Mouse (Mus musculus) cerebellum, adult 11-12 months (tissue): Measurements from ENCODE around the gene Slc13a2.
A peak's percentile ranks its signal among the peaks of the same experiment; 100 is the strongest.

Experiments used
- DNase-seq: peaks from one replicate; pipeline ENCODE4 v3.0.0; 2022

Slc13a2 gene

DNA sequence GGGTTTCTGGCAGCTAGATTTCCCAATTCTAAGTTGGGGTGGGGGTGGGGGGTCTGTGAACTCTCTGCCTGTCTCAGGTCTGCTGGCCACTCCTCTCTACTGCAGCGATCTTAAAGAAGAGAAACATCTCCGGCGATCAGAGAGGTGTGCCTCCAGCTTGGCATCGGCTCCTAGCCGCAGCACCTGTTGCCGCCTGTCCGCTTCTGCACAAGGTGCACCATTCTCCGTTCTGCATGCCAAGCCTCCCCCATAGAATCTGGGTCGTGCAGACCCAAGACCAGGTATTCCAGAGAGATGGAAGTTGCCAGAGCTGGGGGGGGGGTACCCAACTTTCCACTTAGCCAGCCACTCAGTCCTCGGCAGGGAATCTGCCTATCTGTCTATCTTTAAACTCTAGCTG, 36.2 kb downstream of the Slc13a2 start:
- no peak for DNase-seq

DNA sequence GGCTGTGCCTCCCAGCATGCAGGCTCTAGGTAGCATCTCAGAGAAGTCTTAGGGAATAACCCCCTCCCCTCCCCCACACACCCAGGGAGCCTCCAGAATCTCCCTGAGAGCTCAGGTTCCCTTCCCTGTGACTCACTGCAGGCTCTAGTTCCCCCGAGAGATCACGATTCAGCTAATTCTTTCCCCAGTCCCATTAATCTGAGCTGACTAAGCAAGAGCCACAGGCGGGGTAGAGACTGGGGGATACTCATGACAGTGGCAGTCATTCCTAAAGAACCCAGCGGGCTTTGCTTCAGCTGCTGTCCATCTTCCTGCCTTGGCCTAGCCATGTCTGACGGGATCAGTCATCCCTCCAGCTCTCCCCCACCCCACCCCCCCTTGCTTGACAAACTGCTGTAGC, 39.3 kb downstream of the Slc13a2 start:
- DNase-seq: no peak

DNA sequence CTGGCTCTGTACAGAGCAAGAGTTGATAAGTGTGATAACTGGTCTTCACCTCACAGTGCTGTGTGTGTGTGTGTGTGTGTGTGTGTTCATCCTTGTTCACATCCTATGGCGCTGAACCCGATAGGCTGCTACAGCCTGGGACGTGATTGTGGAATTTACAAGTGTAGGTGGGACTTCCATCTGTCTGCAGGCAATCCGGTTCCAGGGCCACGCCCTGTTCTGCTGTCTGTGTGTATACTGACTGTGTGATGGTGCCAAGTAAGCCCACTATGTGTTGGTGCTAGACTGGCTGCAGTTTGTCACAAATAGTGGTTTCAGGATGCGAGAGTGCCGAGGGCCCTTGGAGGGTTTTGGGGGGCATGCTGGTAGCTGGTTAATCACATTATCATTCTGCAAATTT, 39.7 kb downstream of the Slc13a2 start:
- no peak for DNase-seq

DNA sequence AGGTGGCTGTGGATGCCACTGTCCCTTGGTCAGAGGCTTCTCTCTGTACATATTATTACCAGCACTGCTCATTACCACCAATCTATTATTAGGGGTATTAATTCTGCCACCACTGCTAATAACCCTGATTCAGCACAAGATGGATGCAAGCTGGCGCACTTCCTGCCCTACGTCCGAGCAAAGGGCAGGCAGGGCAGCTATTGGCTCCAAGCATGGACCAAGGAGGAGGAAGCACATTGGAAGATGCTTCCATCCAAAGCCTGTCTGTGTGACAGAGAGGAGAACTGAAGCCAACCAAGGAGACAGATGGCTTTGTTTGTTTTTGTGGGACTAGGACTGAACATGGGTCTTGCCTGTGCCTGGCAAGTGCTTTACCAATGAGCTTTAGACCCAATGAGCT, 41.0 kb downstream of the Slc13a2 start:
- DNase-seq: no peak

DNA sequence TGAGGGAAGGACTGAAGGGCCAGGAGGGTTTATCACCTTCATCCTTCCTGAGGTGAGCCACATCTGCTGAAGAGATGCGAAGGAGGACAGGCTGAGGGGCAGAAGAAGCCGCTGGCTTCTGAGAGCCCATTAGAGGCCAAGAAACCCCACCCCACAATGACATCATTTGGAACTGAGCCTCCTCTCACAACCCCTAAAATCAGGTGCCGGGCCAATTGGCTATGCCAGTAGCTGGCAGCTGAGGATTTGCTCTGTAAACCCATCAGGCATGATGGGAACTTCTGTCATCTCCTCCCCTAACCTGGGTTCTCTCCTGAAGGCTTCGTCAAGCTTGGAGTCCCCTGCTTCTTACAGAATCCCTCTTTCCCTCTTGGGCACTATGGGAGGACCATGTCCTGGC, 41.7 kb downstream of the Slc13a2 start:
- no peak for DNase-seq

DNA sequence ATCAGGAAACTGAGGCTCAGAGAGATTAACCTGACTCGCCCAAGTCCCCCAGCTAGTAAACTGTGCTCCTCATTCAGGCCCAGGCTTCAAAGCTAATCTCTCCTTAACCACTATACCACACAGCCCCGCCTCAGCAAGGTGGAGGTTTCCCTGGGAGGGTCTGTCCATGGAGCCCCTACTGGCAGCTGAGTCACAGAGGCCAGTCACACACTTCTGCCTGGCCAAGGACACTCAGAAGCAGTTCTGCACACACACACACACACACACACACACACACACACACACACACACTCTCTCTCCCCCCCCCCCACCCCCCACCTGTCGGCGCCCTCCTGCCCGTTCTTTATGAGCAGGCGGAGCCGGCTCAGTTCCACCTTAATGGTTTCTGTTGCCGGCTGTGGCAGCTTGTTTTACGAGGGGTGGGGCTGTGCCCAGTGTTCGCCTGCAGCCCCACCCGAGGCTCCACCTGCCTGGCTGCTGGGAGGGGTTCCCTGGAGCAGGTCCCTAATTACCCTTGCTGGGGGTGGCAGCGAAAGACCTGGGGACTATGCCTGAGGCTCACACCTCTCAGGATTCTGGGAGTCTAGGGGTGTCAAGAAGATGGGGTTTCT, 44.4 kb downstream of the Slc13a2 start:
- DNase-seq: no peak

DNA sequence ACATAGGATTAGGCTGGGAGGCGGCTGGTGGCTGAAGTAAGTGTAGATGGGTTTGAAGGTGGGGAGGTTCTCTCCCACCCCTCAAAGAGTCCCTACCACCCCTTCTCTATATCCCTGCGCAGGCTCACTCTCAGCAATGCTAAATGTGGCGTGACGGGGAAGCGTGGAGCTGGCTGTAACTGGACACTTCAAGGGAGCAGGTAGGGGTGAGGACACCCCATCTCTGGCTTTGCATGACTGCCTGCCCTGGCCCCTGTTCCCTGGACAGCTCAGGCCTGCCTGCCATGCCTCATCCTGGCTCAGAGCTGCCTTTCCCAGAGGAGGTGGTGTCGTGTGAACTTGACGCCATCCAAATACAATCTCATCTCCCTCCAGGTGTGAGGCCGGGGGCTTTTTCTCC, 47.9 kb downstream of the Slc13a2 start:
- DNase-seq: no peak

DNA sequence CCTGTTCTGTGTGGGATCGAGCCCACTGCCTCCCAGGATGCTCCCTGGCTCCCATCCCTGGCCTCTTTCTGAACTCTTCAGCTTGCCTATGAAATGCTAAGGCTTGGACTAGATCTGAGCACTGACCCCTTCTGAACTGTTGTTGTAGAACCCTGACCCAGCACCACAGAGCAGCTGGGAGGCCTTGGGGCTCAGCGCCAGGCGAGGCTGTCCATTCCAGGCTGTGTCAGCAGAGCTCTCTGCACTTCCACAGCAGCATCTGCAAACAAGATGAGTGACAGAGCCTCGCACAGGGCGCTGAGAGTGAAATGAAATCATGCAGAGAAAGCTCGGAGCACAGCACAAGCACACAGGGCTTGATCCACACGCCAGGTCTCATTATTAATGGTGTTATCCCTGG, 49.4 kb downstream of the Slc13a2 start:
- no peak for DNase-seq

DNA sequence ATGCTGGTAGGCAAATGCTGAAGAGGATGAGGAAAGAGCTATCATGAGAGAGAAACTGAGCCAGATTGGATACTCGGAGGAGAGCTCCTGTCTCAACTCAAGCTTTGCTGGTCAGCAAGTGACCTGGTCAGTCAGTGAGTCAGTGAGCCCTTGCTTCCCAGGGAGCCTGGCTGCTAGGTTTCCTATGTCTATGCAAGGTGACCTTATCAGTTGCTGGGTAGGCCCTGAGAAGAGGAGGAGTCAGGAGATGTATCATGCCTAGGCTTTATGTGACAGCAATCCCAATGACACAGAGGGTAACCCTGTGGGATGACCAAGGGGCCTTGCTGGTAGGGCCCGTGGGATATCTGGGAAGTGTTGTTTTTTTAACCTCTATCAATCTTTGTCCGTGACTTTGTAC, 49.9 kb downstream of the Slc13a2 start:
- no peak for DNase-seq

DNA sequence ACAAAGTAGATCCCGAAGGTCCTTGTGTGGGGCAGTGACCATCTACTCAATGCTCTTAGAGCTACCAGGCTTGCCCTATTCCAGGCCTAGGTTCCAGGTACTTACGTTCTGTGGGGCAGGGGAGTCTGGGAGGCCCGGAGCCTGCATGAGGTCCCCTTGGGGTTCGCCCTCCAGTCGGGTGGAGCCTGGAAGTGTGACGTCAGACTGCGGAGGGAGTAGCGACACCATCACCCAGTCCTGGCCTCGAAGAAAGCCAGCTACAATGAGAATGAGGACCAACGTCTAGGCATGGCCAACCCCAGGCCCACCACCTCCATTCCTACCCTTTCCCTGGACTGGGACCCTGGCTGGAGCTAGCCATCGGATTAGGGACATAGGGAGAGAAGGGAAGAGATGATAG, 50.3 kb downstream of the Slc13a2 start:
- DNase-seq: no peak

DNA sequence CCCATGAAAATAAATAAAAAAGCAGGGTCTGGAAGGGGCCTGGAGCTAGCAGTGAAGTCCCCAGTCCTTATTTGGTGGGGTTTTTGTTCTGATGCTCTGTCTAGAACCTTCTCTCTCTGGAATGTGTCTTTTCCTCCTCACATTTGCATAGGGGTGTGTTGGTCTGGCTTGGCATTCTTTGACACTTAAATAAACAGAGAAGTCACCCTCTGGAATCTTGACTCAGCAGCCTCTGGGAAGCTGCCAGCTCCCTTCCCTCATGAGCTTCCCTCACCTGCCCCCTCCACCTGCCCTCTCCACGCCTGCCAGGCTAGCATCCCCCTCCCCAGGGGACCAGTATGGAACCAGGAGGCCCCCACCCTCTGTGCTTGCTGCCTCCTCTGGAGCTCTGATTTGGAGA, 51.6 kb downstream of the Slc13a2 start:
- DNase-seq: no peak

DNA sequence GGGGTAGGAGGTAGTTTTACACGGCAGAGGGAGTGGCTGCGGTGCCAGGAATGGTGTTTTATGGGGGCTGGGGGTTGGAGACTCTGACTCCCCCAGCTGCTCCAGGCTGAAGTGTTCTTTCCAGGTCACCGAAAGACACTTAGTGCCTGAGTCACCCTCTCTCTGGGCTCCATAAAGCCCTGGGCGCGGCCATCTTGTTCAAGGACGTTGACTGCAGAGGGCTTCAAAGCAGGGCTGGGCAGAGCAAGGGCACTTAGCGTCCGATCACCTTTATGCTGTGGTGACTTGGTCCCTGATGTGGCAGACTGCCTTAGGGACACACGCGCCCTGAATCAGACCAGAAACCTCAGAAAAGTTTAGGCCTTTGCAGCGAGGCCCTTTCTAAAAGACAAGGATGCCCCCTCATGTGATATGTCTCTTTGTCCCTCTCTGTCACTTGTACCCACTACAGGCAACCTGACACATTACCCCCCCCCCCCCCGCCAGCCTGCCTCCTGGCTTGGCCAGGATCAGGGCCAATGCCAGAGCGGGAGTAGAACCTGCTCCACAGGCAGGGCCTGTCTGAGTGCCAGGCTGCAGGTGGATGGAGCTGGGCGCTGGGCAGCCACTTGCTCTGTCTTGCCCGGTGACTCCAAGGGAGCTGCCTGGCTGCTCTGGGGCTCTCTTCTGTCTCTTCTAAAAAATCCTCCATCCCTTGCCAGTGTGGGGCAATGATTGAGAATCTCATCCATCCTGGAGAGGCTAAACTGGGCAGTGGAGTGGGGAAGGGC, 54.4 kb downstream of the Slc13a2 start:
- no peak for DNase-seq

DNA sequence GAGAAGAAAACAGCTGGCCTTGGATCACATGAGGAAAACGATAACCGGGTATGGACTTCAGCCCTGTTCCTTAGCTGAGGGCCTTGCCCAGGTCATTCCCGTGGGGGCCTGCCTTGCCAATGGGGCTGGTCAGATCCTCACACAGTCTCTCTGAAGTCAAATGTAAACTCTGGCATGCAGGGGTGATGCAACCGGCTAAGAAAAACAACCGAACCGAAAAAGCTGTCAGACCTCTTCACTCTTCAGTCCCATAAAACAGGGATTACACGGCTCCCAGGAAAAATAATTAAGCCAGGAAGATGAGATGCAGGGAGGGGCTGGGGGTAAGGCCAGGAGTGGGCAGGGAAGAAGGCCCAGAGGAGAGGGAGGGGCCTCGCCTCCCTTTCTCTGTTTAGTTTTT, 57.9 kb downstream of the Slc13a2 start:
- DNase-seq: no peak

DNA sequence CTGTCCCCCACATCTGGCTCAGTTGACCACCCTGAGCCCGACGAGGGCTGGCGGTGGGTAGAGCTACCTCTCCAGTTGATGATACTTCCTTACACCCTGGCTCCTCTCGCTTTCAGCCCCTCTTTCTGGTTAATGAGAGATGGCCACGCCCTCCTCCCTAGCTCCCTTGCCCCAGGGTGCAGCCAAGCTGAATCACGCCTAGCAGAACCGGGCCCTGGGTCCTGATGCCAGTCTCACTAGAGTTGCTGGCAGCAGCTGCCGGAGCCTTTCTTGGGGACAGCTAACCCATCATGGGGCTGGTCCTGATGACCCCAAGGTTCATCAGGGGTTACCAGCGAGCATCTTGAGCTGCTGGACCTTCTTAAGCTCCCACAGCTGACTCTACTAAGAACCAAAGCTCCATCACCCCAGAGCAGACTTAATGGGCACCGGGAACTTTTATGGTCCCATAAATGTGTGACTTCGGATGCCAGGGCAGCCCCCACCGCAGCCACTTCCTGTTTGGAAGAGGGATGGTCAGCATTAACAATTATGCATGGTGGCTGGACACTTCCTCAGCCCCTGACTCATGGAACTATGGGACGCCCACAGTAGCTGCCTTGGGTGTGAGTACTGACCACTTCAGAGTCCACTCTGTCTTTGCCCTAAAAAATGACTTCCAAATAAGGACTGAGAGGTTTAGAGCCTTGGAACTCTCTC, 58.6 kb downstream of the Slc13a2 start:
- DNase-seq: no peak

DNA sequence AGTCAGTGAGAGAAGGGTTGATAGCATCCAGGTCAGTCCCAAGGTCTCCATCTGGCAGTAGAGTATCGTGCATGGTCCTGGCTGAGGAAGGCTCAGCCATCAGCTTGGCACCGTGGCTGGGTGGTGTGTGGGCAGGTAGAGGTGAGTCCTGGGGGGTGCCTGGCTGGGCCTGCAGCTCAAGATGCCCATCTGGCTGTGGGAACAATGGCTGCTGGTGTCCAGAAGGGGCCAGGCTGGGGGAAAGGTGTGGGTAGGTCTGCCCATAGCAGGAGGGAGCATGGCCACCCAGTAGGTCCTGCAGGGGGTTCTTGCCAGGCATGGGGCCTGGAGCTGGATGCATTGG, 61.3 kb downstream of the Slc13a2 start:
- DNase-seq: no peak

DNA sequence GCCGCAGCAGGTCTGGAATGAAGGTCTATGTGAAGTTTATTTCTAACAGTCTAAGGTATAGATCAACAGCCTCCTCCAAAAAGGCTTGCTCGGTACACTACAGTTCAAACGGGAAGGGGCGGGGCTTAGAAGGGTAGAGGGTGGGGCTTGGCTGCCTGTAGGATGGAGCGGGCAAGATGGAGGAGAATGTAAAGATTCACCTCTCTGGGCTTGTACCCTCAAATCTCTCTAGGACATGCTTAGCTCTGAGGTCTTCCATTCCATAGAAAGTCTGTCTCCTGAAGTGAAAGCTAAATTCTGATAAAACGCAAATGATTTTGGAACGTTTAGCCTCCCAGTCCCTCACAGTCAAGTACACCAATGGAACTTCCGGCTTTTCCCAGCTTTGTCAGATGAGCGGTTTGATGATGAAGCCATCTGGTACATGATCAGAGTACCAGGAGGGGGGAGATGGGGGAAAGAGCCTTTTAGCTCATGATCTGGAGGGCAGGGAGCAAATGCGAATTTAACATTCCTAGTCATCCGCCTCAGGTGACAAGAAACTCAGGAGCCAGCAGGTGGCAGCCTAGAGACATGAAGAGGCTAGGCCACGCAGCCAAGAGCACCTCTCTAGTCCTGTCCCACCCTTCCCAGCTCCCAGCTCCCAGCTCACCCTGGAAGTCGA, 61.8 kb downstream of the Slc13a2 start:
- peak; percentile 65 for DNase-seq

DNA sequence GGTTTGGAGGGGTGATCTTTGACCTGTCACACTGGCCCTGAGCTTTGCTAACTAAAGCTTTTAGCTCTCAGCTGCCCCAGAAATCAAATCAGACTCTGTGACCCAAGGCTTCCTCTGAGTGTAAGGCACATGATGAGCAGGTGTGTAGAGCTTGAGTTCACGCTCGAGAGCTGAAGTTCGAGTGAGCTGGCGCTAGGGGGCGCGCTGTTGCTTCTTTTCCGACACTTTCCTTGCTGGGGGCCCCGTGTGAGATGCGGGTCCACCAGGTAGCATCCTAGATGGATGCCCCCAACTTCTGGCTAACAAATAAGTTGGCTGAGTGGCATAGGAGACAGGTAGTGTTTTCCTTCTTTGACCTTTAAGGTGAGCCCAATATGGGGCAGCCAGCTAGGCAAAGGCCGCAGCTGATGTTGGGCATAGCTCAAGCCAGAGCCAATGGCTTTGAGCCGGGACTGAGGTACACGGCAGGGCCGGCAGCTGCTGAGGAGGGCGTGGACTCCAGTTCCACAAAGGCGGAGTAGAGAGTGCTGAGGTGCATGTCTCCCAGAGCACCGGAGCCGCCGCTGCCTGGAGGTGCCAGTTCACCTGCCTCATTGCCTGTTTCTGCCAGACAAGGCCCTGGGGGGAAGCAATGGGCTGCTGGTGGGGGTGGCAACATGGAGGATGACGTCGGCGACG, 63.5 kb downstream of the Slc13a2 start:
- DNase-seq: no peak

DNA sequence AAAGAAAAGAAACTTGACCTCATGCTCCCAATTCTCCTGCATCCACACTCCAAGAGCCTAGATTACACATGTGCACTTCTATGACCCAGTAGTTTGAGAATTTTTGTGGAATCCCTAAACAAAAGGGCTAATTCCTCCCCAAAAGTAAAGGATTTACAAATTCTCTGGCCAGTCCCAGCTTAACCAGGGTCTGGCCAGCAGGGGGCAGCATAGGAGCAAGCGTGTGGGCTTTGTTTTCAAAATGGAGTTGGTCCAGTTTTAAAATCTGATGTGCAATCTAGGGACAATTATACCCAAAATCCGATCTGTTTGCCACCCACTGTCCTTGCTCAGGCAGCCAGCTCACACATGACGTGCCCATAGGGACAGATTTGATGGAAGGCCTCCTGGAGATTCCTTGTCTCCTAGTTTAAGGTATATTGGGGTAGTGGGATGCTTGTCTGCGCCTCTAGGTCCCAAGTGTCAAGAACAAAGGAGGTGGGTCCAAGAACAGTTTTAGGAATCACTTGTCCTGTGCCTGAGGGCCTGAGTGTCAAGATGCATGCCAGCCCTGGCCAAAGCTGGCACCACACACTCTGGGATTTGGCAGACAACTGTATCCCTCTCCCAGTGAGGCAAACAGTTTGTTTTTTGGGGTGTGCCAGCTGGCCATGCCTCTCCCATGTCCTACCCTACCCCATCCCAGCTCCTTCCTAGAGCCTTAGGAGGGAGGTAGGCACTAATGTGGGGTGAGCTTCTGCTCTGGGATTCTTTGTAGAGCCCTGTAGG, 66.4 kb downstream of the Slc13a2 start:
- peak; percentile 59 for DNase-seq

DNA sequence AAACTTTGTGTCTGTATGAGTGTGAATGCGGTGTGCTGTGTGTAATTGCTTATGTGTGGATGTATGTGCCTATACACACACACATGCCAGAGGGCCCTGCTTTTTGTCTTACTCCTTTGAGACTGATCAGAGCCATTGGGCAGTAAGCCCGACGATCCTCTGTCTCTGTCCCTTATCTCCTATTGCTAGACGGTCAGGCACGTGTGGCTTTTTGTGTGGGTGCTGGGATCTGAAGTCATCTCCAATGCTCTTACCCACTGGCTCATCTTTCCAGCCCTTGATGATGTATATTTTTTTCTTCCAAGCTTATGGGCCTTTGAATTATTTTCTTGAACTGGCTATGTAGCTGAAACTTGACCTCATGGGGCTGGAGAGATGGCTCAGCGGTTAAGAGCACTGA, 67.1 kb downstream of the Slc13a2 start:
- DNase-seq: no peak

DNA sequence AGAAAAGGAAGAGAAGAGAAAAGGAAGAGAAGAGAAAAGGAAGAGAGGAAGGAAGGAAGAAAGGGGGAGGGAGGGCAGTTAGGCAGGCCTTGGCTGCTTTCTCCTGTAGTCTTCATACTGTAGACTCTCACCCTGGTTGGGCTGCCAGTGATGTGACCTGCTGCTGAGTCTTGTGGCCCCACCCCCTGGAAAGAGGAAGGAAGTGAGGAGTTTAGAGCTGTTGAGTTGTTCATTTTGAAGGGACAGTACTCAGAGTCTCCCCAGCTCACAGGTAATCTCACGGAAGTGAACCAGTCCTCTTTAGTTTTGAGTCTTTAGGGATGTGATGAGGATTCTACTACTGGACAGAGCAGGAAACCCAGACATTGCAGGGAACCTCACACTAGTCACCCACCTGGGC, 68.9 kb downstream of the Slc13a2 start:
- DNase-seq: no peak

DNA sequence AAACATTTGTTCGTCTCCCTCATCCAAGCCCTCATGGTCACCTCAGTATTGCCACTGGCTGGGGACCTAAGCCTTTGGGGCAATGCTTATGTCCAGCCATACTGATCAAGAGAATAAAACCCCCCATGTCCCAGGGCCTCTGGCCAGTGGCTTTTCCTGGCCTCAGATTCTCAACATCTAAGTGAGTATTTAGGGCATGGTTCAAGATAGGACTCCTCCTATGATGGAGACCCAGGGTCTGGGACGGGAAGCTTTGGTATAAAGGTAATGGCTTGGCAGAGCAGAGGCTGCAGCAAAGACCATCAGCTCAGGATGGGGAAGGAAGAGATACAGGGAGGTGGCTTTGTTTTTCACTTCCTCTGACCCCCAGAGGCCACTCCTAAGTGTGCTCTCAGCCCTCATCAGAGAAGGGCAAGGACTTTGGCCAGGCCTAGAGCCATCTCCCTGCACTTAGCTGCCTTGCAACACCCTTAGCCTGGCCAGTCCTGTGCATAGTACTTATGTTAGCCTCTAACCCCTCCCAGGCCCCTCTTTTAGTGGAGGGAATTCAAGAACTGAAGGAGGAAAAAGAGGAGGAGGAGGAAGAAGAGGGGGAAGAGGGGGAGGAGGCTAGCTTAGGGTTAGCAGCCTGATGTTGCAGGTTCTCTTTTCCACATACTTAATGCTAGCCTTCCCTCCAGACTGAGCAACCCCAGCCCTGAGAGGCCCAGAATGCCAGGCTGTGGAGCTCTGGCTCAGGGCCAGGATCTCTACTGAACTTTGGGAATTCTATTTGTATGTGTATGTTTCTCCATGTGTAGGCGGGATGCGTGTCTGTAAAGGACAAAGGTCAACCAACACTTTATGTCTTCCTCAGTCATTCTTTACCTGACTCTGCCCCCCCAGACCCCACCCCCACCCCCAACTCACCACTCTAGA, 72.3 kb downstream of the Slc13a2 start:
- no peak for DNase-seq
